In genomic region chr12:70904471-70904870, GRCm38 (mm10) we compare ENCODE assay signal across 32 mouse cellular contexts.
"Had no signal": no experiment of that assay in that cellular context is flagged by ENCODE, and none has a peak within 500 bp of the region (broad histone marks: within the 10 kb centered on the region; RNA-seq: fewer than 3 reads in every experiment).

No protein-coding gene starts in this region.

- H3K27ac ChIP-seq: limb, embryonic 10.5 days; limb, embryonic 12.5 days; limb, embryonic 13.5 days; limb, embryonic 15.5 days; liver, embryonic 12.5 days; liver, embryonic 13.5 days; liver, embryonic 14.5 days; liver, embryonic 15.5 days; lung, embryonic 15.5 days; macrophage; midbrain, embryonic 10.5 days; midbrain, embryonic 12.5 days; midbrain, embryonic 13.5 days; midbrain, embryonic 15.5 days; neural tube, embryonic 12.5 days had no signal

- H3K36me3 ChIP-seq: liver, embryonic 12.5 days; liver, embryonic 13.5 days; liver, embryonic 15.5 days; midbrain, embryonic 12.5 days; midbrain, embryonic 15.5 days had no signal

- ATAC-seq: liver, embryonic 12.5 days; liver, postnatal 0 days; lung, postnatal 0 days; midbrain, embryonic 13.5 days; midbrain, embryonic 15.5 days; midbrain, embryonic 16.5 days had no signal

- H3K9ac ChIP-seq: limb, embryonic 12.5 days; limb, embryonic 13.5 days; limb, embryonic 15.5 days; liver, embryonic 12.5 days; liver, embryonic 13.5 days; liver, embryonic 14.5 days; liver, embryonic 15.5 days; liver, postnatal 0 days; lung, embryonic 14.5 days; lung, embryonic 15.5 days; midbrain, embryonic 12.5 days; midbrain, embryonic 13.5 days; midbrain, embryonic 15.5 days; neural tube, embryonic 12.5 days had no signal

- H3K4me3 ChIP-seq: limb, embryonic 10.5 days; limb, embryonic 12.5 days; limb, embryonic 13.5 days; limb, embryonic 15.5 days; liver, embryonic 12.5 days; liver, embryonic 13.5 days; liver, embryonic 15.5 days; lung, embryonic 15.5 days; megakaryocyte, embryonic 14.5 days; midbrain, embryonic 10.5 days; midbrain, embryonic 12.5 days; midbrain, embryonic 13.5 days; midbrain, embryonic 15.5 days; myocyte; neural tube, embryonic 12.5 days had no signal

- DNase-seq: left cerebral cortex, postnatal 4 days; liver; liver, embryonic 13.5 days; liver, postnatal 0 days; lung, adult 18-20 months; lung, adult 2 months; lung, embryonic 14.5 days; lung, postnatal 10 days; lung, postnatal 14 days; lung, postnatal 36 days; lung, postnatal 4 days; midbrain, embryonic 14.5 days had no signal

- H3K4me2 ChIP-seq: limb, embryonic 12.5 days; limb, embryonic 13.5 days; limb, embryonic 15.5 days; liver, embryonic 11.5 days; liver, embryonic 12.5 days; liver, embryonic 13.5 days; liver, embryonic 15.5 days; lung, embryonic 14.5 days; lung, embryonic 15.5 days; midbrain, embryonic 11.5 days; midbrain, embryonic 12.5 days; midbrain, embryonic 13.5 days; midbrain, embryonic 15.5 days; neural tube, embryonic 12.5 days had no signal

- H3K27me3 ChIP-seq: limb, embryonic 12.5 days; limb, embryonic 13.5 days; limb, embryonic 15.5 days; liver, embryonic 12.5 days; liver, embryonic 13.5 days; liver, embryonic 15.5 days; lung, embryonic 15.5 days; midbrain, embryonic 13.5 days; midbrain, embryonic 15.5 days; neural tube, embryonic 12.5 days had no signal

- H3K4me1 ChIP-seq: liver, embryonic 12.5 days; liver, embryonic 13.5 days; liver, embryonic 15.5 days; lung, embryonic 15.5 days; megakaryocyte, embryonic 14.5 days; midbrain, embryonic 10.5 days; midbrain, embryonic 12.5 days; midbrain, embryonic 13.5 days; midbrain, embryonic 15.5 days; neural tube, embryonic 12.5 days had no signal

- H3K9me3 ChIP-seq: limb, embryonic 10.5 days; limb, embryonic 15.5 days; liver, embryonic 12.5 days; liver, embryonic 13.5 days; liver, embryonic 15.5 days; lung, embryonic 15.5 days; midbrain, embryonic 10.5 days; midbrain, embryonic 13.5 days; midbrain, embryonic 15.5 days; neural tube, embryonic 12.5 days had no signal
